Mouse (Mus musculus) midbrain, embryonic 14.5 days (tissue): ENCODE measurements at regions not wholly inside any gene's neighbourhood (a gene's known extent, or its start where the extent isn't known, plus 50 kb on each side); places are given as distances from the start of the nearest gene placed in this dataset.

Experiments
- ATAC-seq: fragments of 200-750 bp; cut with Nextera tagmentation; 2 replicates; pipeline ENCODE4 v1.8.0; 2017; ENCODE audit warnings: moderate number of reproducible peaks, moderate library complexity; ENCODE audit not compliant: low FRiP score, low TSS enrichment
- DNase-seq: peaks from one replicate; pipeline ENCODE4 v3.0.0-alpha.2; 2015
- H3K27ac ChIP-seq: fragments of 300-500 bp; sonication (generic); replicated peaks from 2 replicates; pipeline ENCODE4 v1.5.1; 2014; ENCODE audit warnings: mild to moderate bottlenecking, low read depth, low read length, moderate library complexity
- H3K27me3 ChIP-seq: fragments of 300-500 bp; sonication (generic); 2 replicates; pipeline ENCODE4 v1.6.1; 2014; ENCODE audit warnings: low read length, control low read depth, mixed read lengths; ENCODE audit not compliant: control insufficient read depth, insufficient read depth
- H3K36me3 ChIP-seq: fragments of 300-500 bp; sonication (generic); 2 replicates; pipeline ENCODE4 v1.6.1; 2014; ENCODE audit warnings: low read length, control low read depth; ENCODE audit not compliant: control insufficient read depth, insufficient read depth
- H3K4me1 ChIP-seq: fragments of 300-500 bp; sonication (generic); 2 replicates; pipeline ENCODE4 v1.6.1; 2014; ENCODE audit warnings: mild to moderate bottlenecking, antibody characterized with exemption, low read length, control low read depth; ENCODE audit not compliant: control insufficient read depth, insufficient read depth
- H3K4me2 ChIP-seq: fragments of 300-500 bp; sonication (generic); 2 replicates; pipeline ENCODE4 v1.6.1; 2014; ENCODE audit warnings: mild to moderate bottlenecking, low read length, moderate library complexity
- H3K4me3 ChIP-seq: fragments of 300-500 bp; sonication (generic); replicated peaks from 2 replicates; pipeline ENCODE4 v1.5.1; 2014; ENCODE audit warnings: low read depth, low read length
- H3K9ac ChIP-seq: fragments of 300-500 bp; sonication (generic); replicated peaks from 2 replicates; pipeline ENCODE4 v1.6.1; 2014; ENCODE audit warnings: mild to moderate bottlenecking, low read length, moderate library complexity
- H3K9me3 ChIP-seq: fragments of 300-500 bp; sonication (generic); 2 replicates; pipeline ENCODE4 v1.6.1; 2016; ENCODE audit warnings: low read length, control low read depth, mixed read lengths; ENCODE audit not compliant: control insufficient read depth
- WGBS: fragments of 180-500 bp; shearing (Covaris S2); extraction: QIAGEN DNeasy Blood & Tissue Kit; methylation state at CpG from one replicate; pipeline ENCODE4 v1.1.7; 2014; 5-methylcytosine and 5-hydroxymethylcytosine counted together

DNA sequence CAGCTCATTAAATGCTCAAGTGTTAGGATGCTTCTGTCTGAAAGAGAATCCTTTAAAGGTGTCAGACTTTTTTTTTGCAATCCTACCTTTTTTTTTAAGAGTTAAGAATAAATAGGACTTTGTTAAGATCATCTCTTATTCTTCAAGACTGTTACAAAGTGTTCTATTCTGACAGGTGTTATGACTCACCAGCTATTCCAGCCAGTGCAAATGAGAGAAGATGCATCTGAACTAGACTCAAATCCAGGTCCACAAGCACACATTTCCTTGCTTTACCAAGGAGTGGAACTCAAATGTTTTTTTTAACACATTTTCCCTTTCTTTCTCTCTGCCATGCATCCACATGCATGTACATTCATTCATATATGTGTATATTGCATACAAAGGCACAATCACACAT lies 98.4 kb upstream of the Atp10a start:
- ATAC-seq: no peak
- DNase-seq: no peak
- no peak overlapping the region for H3K27ac ChIP-seq
- H3K9me3 ChIP-seq: no peaks in the 10 kb centered on the region
- H3K4me3 ChIP-seq: no peak overlapping the region
- no peaks in the 10 kb centered on the region for H3K27me3 ChIP-seq
- H3K4me2 ChIP-seq: no peak overlapping the region
- no peaks in the 10 kb centered on the region for H3K4me1 ChIP-seq
- no peaks in the 10 kb centered on the region for H3K36me3 ChIP-seq
- no peak overlapping the region for H3K9ac ChIP-seq

DNA sequence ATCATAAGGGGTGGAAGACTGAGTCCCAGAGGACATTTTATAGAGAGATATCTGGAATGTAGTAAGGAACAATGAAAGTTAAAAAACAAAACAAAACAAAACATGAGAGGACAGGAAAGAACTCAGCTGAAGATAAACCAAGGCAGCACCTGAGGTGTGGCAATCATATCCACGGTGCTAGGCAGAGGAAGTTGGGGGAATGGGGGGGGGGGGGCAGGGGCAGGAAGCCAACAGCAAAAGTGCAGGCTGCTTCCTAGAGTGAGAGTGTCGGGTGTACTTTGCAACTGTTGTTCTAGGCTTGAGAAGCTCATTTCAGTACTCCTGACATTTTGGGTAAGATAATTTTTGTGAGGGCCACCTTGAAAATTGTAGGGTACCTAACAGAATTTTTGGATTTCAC lies 87.2 kb upstream of the Atp10a start:
- H3K4me1 ChIP-seq: no peaks in the 10 kb centered on the region
- no peaks in the 10 kb centered on the region for H3K36me3 ChIP-seq
- WGBS: 82% methylated on average over 2 of the region's 2 CpGs
- no peak overlapping the region for H3K4me2 ChIP-seq
- DNase-seq (no peak), ATAC-seq (no peak)
- no peaks in the 10 kb centered on the region for H3K27me3 ChIP-seq
- no peak overlapping the region for H3K27ac ChIP-seq
- no peak overlapping the region for H3K4me3 ChIP-seq
- H3K9me3 ChIP-seq: no peaks in the 10 kb centered on the region
- H3K9ac ChIP-seq: no peak overlapping the region

DNA sequence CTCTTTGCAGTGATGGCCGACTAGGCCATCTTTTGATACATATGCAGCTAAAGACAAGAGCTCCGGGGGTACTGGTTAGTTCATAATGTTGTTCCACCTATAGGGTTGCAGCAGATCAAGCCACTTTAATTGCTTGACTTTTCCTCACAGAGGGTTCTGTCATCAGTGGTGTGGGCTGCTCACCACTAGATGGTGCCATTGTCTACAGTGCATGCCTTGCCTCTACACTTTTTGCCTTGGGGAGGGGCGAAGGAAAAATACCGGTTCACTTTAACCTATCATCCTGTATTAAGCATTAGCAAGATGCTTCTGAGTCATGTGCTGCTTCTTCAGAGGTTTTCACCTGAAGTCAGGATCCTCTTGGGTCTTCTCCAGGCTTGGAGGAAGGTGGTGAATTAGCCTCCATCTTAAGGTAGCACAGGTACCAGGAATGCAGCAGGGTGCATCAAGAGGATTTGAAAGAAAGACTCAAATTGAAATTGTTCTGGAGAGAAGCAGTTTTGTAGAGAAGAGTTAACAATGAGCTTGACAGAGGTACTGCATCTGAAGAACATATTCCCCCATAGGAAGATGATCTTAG lies 71.6 kb upstream of the Atp10a start:
- no peak overlapping the region for H3K27ac ChIP-seq
- ATAC-seq: no peak; the same call in 1 of the 2 replicates
- 43% methylated on average over 4 of the region's 4 CpGs for WGBS
- no peaks in the 10 kb centered on the region for H3K27me3 ChIP-seq
- H3K9ac ChIP-seq: no peak overlapping the region
- H3K4me1 ChIP-seq: no peaks in the 10 kb centered on the region
- DNase-seq: peak; percentile 79
- no peak overlapping the region for H3K4me2 ChIP-seq
- H3K36me3 ChIP-seq: no peaks in the 10 kb centered on the region
- no peak overlapping the region for H3K4me3 ChIP-seq
- H3K9me3 ChIP-seq: no peaks in the 10 kb centered on the region

DNA sequence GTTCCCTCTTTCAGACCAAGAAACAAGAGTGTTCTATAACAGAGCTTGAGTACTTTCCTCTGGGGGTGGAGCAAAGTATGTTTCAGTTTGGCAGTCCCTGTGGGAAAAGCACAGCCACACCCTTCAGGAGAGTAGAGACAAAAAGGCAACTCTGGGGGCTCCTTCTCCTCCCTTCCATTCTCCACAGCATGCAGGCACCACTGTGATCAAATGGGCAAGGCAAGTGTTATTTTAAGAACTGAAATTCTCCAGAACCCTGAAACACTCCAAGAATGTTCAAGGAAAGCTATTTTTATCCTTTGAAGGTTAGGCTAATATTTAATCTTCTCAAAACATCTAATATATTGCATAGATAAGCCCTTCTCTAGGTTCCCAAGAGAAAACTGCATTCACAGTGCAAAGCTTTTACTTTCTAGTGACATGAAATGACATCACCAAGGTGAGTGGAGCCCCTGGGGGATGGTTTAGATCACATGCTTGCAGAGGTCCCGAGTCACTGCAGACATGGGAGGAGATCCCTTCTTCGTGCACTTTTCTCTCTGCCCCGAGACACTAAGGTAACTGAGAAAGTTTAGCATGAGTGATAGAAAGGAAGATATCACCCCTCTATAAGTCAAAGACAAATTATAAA lies 70.2 kb upstream of the Atp10a start:
- Histone ChIP-seq H3K36me3 (no peaks in the 10 kb centered on the region), H3K9me3 (no peaks in the 10 kb centered on the region), H3K4me2 (no peak overlapping the region), H3K27ac (no peak overlapping the region), H3K9ac (no peak overlapping the region), H3K4me3 (no peak overlapping the region), H3K27me3 (no peaks in the 10 kb centered on the region), H3K4me1 (no peaks in the 10 kb centered on the region)
- DNase-seq: no peak
- ATAC-seq: no peak
- WGBS: 80% methylated on average over 3 of the region's 3 CpGs

DNA sequence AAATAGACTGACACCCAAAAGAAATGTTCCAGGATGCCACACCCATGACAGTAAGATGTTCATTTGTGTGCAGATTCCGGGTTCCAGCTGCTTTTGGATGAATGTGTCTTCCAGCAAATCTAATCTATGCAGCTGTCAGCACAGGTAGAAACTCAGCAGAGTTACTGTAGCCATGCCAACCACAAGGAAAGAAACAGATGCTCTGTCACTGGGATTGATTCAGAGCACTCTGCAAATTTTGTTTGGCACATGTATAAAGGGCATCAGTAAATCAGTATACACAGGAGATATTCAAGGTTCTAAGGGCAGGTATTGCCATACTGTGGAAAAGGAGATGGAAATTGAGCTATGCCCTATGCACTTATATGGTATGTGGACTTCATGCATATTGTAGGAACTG lies 60.0 kb upstream of the Atp10a start:
- no peaks in the 10 kb centered on the region for H3K27me3 ChIP-seq
- no peak overlapping the region for H3K9ac ChIP-seq
- H3K27ac ChIP-seq: no peak overlapping the region
- H3K4me1 ChIP-seq: no peaks in the 10 kb centered on the region
- no peak overlapping the region for H3K4me2 ChIP-seq
- peak; percentile 2 for DNase-seq
- no peak overlapping the region for H3K4me3 ChIP-seq
- WGBS: 81% methylated on average over 1 of the region's 1 CpGs
- no peak for ATAC-seq
- H3K36me3 ChIP-seq: no peaks in the 10 kb centered on the region
- H3K9me3 ChIP-seq: no peaks in the 10 kb centered on the region
